Mouse (Mus musculus): ENCODE results near the gene Hrct1. TPM values are rescaled to one million over a fixed set of nuclear protein-coding genes. Genes with fewer than 3 reads are reported as not detected.

Hrct1 gene
- polyA plus RNA-seq, 1 experiment from 2014 or later, result 0.61 TPM

DNA sequence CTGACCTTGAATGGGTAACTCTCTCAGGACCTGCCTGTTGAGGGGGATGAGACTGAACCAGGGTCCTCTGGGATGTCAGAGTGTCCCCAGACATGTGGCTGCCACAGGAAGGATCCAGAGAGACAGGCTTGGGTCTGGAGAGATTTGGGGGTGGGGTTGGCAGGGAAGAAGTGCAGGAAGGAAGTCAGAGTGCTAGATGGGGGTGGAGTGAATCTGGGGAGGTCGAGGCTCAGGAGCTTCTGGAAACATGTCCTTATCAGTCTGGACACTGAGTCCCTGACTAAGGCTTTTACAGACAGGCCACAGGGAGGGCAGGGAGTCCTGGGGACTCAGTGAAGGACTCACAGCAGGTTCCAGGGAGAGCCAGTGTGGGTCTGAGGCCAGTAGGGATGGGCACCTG is 5.2 kb downstream of the Hrct1 start:
- no peak overlapping the region for H3K4me3 ChIP-seq (ENCODE audit: low read depth, low read length)
- ATAC-seq (replicated peaks; ENCODE audit: low FRiP score, low TSS enrichment, low read depth) (no peak), DNase-seq (ENCODE audit: low spot score) (no peak)
- no peak overlapping the region for H3K4me2 ChIP-seq (ENCODE audit: low read length)
- peaks cover 17% of the 10 kb centered on the region for H3K4me1 ChIP-seq (replicated peaks; ENCODE audit: control insufficient read depth, insufficient read depth, low read length)
- no peak overlapping the region for H3K27ac ChIP-seq (ENCODE audit: low read depth)
- H3K9ac ChIP-seq (ENCODE audit: low read length), result no peak overlapping the region
- H3K36me3 ChIP-seq (ENCODE audit: control insufficient read depth, insufficient read depth, low read length), result no peaks in the 10 kb centered on the region
- WGBS, result 12% methylated on average over 1 of the region's 1 CpGs
- no peaks in the 10 kb centered on the region for H3K27me3 ChIP-seq (replicated peaks; ENCODE audit: control insufficient read depth, insufficient read depth, low read length)
- H3K9me3 ChIP-seq (ENCODE audit: control insufficient read depth, low read length), result no peaks in the 10 kb centered on the region

- Histone ChIP-seq H3K4me1 (replicated peaks; ENCODE audit: control insufficient read depth, insufficient read depth, low read length) (peaks cover 9% of the 10 kb centered on the region), H3K4me3 (ENCODE audit: low read depth, low read length) (no peak overlapping the region), H3K27ac (ENCODE audit: low read depth) (no peak overlapping the region), H3K27me3 (replicated peaks; ENCODE audit: control insufficient read depth, insufficient read depth, low read length) (no peaks in the 10 kb centered on the region), H3K4me2 (ENCODE audit: low read length) (no peak overlapping the region), H3K36me3 (ENCODE audit: control insufficient read depth, insufficient read depth, low read length) (no peaks in the 10 kb centered on the region), H3K9me3 (ENCODE audit: control insufficient read depth, low read length) (no peaks in the 10 kb centered on the region), H3K9ac (ENCODE audit: low read length) (no peak overlapping the region)
- ATAC-seq (replicated peaks; ENCODE audit: low FRiP score, low TSS enrichment, low read depth) (no peak), DNase-seq (ENCODE audit: low spot score) (no peak)
- 85% methylated on average over 5 of the region's 5 CpGs for WGBS
Observed at GRCm38 (mm10) chr4:43733186-43733585, 6.2 kb downstream of the Hrct1 start.

DNA sequence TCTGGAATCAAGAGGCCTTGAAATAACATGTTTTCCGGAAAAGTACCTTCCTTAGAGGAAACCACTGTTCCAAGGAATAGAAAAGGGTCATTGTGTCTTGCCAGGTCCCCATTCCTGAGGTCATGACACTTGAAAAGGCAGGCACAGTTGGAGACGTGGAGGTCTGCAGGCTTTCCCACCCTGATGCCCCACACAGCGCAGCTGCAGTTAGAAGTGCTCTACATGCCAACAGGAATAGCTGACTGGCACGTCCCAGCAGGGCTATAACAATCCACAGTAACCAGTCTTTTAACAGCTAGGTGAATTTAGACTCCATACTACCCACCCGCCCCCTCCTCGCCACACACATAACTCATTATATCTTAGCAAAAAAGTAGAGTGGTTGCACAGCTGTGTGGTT is 10.2 kb downstream of the Hrct1 start:
- DNase-seq (ENCODE audit: low spot score) (no peak), ATAC-seq (replicated peaks; ENCODE audit: low FRiP score, low TSS enrichment, low read depth) (no peak)
- Histone ChIP-seq H3K36me3 (ENCODE audit: control insufficient read depth, insufficient read depth, low read length) (no peaks in the 10 kb centered on the region), H3K27ac (ENCODE audit: low read depth) (no peak overlapping the region), H3K9me3 (ENCODE audit: control insufficient read depth, low read length) (no peaks in the 10 kb centered on the region), H3K27me3 (replicated peaks; ENCODE audit: control insufficient read depth, insufficient read depth, low read length) (no peaks in the 10 kb centered on the region), H3K4me3 (ENCODE audit: low read depth, low read length) (no peak overlapping the region), H3K9ac (ENCODE audit: low read length) (no peak overlapping the region), H3K4me2 (ENCODE audit: low read length) (no peak overlapping the region), H3K4me1 (replicated peaks; ENCODE audit: control insufficient read depth, insufficient read depth, low read length) (no peaks in the 10 kb centered on the region)
- 79% methylated on average over 6 of the region's 6 CpGs for WGBS

DNA sequence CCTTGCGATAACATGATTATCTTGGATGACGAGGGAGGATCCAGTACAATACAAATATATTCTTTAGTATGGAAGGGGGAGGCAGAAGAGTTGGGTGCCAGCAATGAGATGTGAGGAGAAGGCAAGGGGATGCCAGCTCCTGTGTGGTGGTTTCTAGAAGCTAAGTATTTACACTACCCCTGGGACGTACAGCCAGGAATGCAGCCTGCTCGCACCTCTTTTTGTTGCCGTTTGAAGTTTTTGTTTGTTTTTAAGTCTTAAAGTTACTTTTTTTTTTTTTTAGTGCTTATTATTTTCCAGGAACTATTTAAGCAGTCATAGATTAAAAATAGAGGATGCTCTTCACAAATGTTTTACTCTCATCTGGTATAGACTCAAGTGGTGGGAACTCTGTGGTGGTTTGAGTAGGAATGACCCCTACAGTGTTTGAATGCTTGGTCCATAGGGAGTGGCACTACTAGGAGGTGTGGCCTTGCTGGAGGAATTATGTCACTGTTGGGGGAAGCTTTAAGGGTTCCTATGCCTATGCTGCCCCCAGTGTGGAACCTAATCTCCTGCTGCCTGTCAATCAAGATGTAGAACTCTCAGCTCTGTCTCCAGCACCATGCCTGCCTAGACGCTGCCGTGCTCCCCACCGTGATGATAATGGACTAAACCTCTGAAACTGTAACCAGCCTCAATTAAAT is 12.1 kb downstream of the Hrct1 start:
- no peaks in the 10 kb centered on the region for H3K9me3 ChIP-seq (ENCODE audit: control insufficient read depth, low read length)
- H3K27me3 ChIP-seq (replicated peaks; ENCODE audit: control insufficient read depth, insufficient read depth, low read length), result no peaks in the 10 kb centered on the region
- H3K9ac ChIP-seq (ENCODE audit: low read length), result no peak overlapping the region
- 59% methylated on average over 8 of the region's 8 CpGs for WGBS
- no peak overlapping the region for H3K4me2 ChIP-seq (ENCODE audit: low read length)
- no peak overlapping the region for H3K27ac ChIP-seq (ENCODE audit: low read depth)
- no peaks in the 10 kb centered on the region for H3K36me3 ChIP-seq (ENCODE audit: control insufficient read depth, insufficient read depth, low read length)
- no peak overlapping the region for H3K4me3 ChIP-seq (ENCODE audit: low read depth, low read length)
- H3K4me1 ChIP-seq (replicated peaks; ENCODE audit: control insufficient read depth, insufficient read depth, low read length), result no peaks in the 10 kb centered on the region
- ATAC-seq (replicated peaks; ENCODE audit: low FRiP score, low TSS enrichment, low read depth) (no peak), DNase-seq (ENCODE audit: low spot score) (no peak)

DNA sequence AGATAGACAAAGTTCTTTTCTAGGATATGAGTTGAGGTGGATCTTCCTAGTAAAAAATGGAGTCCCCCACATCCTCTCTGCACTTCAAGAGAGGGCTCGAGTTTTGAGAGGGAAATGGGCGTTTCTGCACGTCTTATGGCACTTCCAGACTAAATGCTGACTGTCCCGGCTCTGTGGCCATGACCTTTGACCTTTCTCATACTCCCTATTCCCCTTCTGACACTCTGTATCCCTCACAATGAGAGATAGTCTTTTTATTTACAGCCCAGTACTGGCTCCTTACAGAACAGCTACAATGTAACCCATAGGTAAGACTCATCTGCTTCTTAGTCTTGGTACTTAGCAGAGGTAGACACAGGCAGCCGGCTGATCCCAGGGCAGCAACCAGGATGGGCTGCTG is 14.5 kb downstream of the Hrct1 start:
- Histone ChIP-seq H3K4me3 (ENCODE audit: low read depth, low read length) (no peak overlapping the region), H3K4me2 (ENCODE audit: low read length) (no peak overlapping the region), H3K36me3 (ENCODE audit: control insufficient read depth, insufficient read depth, low read length) (no peaks in the 10 kb centered on the region), H3K9ac (ENCODE audit: low read length) (no peak overlapping the region), H3K4me1 (replicated peaks; ENCODE audit: control insufficient read depth, insufficient read depth, low read length) (no peaks in the 10 kb centered on the region), H3K27me3 (replicated peaks; ENCODE audit: control insufficient read depth, insufficient read depth, low read length) (no peaks in the 10 kb centered on the region), H3K27ac (ENCODE audit: low read depth) (no peak overlapping the region), H3K9me3 (ENCODE audit: control insufficient read depth, low read length) (no peaks in the 10 kb centered on the region)
- no peak for ATAC-seq (replicated peaks; ENCODE audit: low FRiP score, low TSS enrichment, low read depth)
- WGBS, result 54% methylated on average over 5 of the region's 5 CpGs
- DNase-seq (ENCODE audit: low spot score), result no peak

GRCm38 (mm10) chr4:43742637-43743036 is 15.6 kb downstream of the Hrct1 start:
- H3K27ac ChIP-seq (ENCODE audit: low read depth), result no peak overlapping the region
- no peak overlapping the region for H3K9ac ChIP-seq (ENCODE audit: low read length)
- H3K4me3 ChIP-seq (ENCODE audit: low read depth, low read length), result no peak overlapping the region
- H3K4me2 ChIP-seq (ENCODE audit: low read length), result no peak overlapping the region
- no peak for DNase-seq (ENCODE audit: low spot score)
- WGBS, result 28% methylated on average over 4 of the region's 4 CpGs
- ATAC-seq (replicated peaks; ENCODE audit: low FRiP score, low TSS enrichment, low read depth), result no peak
- no peaks in the 10 kb centered on the region for H3K36me3 ChIP-seq (ENCODE audit: control insufficient read depth, insufficient read depth, low read length)
- no peaks in the 10 kb centered on the region for H3K9me3 ChIP-seq (ENCODE audit: control insufficient read depth, low read length)
- peaks cover 7% of the 10 kb centered on the region; the same call in 1 of the 2 replicates for H3K4me1 ChIP-seq (replicated peaks; ENCODE audit: control insufficient read depth, insufficient read depth, low read length)
- H3K27me3 ChIP-seq (replicated peaks; ENCODE audit: control insufficient read depth, insufficient read depth, low read length), result no peaks in the 10 kb centered on the region

DNA sequence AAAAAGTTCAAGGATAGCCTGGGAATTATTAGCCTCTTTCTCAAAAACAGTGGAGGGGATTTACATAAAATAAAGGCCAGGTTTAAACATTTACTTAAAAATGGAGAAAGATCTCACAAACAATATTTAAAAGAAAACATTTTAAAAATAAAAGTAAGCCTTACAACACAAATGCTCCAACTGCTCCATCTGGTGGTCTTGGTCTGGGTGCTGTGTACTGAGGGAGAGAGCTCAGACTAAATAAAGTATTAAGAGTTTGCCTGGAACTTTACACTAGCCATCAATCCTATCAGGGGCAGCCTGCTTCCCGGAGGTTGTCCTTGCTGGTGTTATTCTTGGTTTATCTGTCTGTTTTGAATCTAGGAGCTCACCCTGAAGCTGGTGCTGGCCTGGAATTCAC is 16.1 kb downstream of the Hrct1 start:
- Histone ChIP-seq H3K36me3 (ENCODE audit: control insufficient read depth, insufficient read depth, low read length) (no peaks in the 10 kb centered on the region), H3K27ac (ENCODE audit: low read depth) (no peak overlapping the region), H3K4me2 (ENCODE audit: low read length) (no peak overlapping the region), H3K4me3 (ENCODE audit: low read depth, low read length) (no peak overlapping the region), H3K4me1 (replicated peaks; ENCODE audit: control insufficient read depth, insufficient read depth, low read length) (peaks cover 7% of the 10 kb centered on the region; the same call in 1 of the 2 replicates), H3K9ac (ENCODE audit: low read length) (no peak overlapping the region), H3K27me3 (replicated peaks; ENCODE audit: control insufficient read depth, insufficient read depth, low read length) (no peaks in the 10 kb centered on the region), H3K9me3 (ENCODE audit: control insufficient read depth, low read length) (no peaks in the 10 kb centered on the region)
- ATAC-seq (replicated peaks; ENCODE audit: low FRiP score, low TSS enrichment, low read depth) (no peak), DNase-seq (ENCODE audit: low spot score) (no peak)
- WGBS, result 8% methylated on average over 1 of the region's 1 CpGs

DNA sequence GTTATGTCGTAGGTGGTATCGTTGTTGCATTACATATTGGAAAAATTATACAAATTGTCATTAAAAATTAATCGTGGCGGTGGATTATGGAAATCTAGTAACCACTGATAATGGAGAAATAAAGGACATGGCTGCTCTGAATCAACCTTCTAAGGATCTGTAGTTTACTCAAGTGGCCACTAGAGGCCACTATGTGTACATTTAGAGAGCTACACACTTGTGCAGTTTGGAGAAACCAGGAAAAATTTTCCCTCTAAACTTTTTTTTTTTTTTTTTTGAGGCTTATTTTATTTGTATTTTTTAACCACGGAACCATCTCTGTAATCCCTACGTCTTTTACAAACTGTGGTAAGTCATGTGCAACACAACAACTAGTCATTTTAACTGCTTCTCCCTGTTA is 18.2 kb downstream of the Hrct1 start:
- Histone ChIP-seq H3K9ac (ENCODE audit: low read length) (no peak overlapping the region), H3K27ac (ENCODE audit: low read depth) (no peak overlapping the region), H3K4me2 (ENCODE audit: low read length) (no peak overlapping the region), H3K9me3 (ENCODE audit: control insufficient read depth, low read length) (peaks cover 4% of the 10 kb centered on the region; the same call in 1 of the 2 replicates), H3K36me3 (ENCODE audit: control insufficient read depth, insufficient read depth, low read length) (no peaks in the 10 kb centered on the region), H3K4me1 (replicated peaks; ENCODE audit: control insufficient read depth, insufficient read depth, low read length) (peaks cover 7% of the 10 kb centered on the region; the same call in 1 of the 2 replicates), H3K27me3 (replicated peaks; ENCODE audit: control insufficient read depth, insufficient read depth, low read length) (no peaks in the 10 kb centered on the region), H3K4me3 (ENCODE audit: low read depth, low read length) (no peak overlapping the region)
- ATAC-seq (replicated peaks; ENCODE audit: low FRiP score, low TSS enrichment, low read depth) (no peak), DNase-seq (ENCODE audit: low spot score) (no peak)
- WGBS, result 20% methylated on average over 6 of the region's 6 CpGs

DNA sequence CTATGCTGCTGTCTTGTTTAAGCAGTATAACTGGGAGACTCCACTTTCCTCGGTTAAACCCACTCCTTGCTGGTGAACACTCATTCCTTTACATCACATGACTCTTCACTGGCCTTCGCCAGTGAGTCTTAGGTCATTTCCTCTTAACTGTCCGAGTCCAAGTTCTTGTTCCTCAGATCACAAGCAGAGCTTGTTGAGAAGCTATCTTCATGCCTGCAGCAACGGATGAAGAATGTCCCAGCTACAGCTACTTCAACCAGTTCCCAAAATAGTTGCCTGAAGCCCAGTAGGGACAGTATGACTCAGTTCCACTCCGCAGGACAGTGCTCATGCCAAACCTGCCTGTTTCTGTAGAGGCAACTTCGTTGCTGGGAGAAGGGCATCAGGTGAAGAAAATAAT is 30.2 kb downstream of the Hrct1 start:
- 74% methylated on average over 6 of the region's 6 CpGs for WGBS
- ATAC-seq (replicated peaks; ENCODE audit: low FRiP score, low TSS enrichment, low read depth) (no peak), DNase-seq (ENCODE audit: low spot score) (no peak)
- Histone ChIP-seq H3K27me3 (replicated peaks; ENCODE audit: control insufficient read depth, insufficient read depth, low read length) (no peaks in the 10 kb centered on the region), H3K4me2 (ENCODE audit: low read length) (no peak overlapping the region), H3K4me3 (ENCODE audit: low read depth, low read length) (no peak overlapping the region), H3K27ac (ENCODE audit: low read depth) (no peak overlapping the region), H3K9me3 (ENCODE audit: control insufficient read depth, low read length) (no peaks in the 10 kb centered on the region), H3K36me3 (ENCODE audit: control insufficient read depth, insufficient read depth, low read length) (no peaks in the 10 kb centered on the region), H3K4me1 (replicated peaks; ENCODE audit: control insufficient read depth, insufficient read depth, low read length) (no peaks in the 10 kb centered on the region), H3K9ac (ENCODE audit: low read length) (no peak overlapping the region)

All from intestine, embryonic 14.5 days (tissue).